Mouse (Mus musculus): Measurements from ENCODE around the gene Pnma1.

DNA sequence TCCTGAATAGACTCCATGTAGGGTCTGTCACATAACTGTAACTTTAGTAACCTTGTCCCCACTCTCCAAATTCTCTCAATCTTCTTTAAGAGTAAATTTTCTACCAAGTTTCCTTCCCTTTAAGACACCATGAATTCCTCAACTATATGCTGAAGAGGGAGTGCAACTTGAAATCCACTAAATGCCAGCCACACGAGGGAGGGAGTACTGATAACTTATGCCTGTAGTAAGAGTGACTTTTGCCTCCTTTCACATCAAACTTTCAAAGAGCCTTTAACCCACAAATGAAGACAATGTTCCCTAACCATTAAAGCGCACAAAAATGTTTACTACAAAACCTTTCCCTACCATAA lies 46.8 kb downstream of the Pnma1 start:
- TF ChIP-seq NRF1 (IDR thresholded peaks at IDR 0.05; ENCODE audit: insufficient read depth, low read depth, low read length, poor library complexity, severe bottlenecking) (no peak), EP300 (IDR thresholded peaks at IDR 0.05; ENCODE audit: low read depth in 1 of 2, low read length in 2 of 2) (no peak), GATA1 (IDR thresholded peaks at IDR 0.05; ENCODE audit: low read depth, low read length) (no peak), MAFK (IDR thresholded peaks at IDR 0.05; ENCODE audit: borderline replicate concordance, low read depth, low read length) (no peak), MAX (IDR thresholded peaks at IDR 0.05; ENCODE audit: low read length) (no peak), POLR2A (IDR thresholded peaks at IDR 0.05; ENCODE audit: control insufficient read depth in 1 of 2, insufficient read depth in 1 of 2, low read depth in 1 of 2, low read length in 2 of 2, poor library complexity in 1 of 2) (no peak)

All from MEL (cell line).